Mouse (Mus musculus): ENCODE data around the gene Gm20547. TPM values are rescaled to one million over a fixed set of nuclear protein-coding genes. Genes with fewer than 3 reads are reported as not detected.
"Not testable (repeated sequence)": the region's sequence is repeated elsewhere in the genome, so short reads cannot be mapped to it uniquely, and the experiment has no call there.

The Gm20547 gene
- 0.04 TPM in 1 of 2 replicates, not detected in the other for polyA plus RNA-seq (2012; rRNA removed)

- no peak for DNase-seq (ENCODE audit: low spot score)
These were observed at the start of gene Gm20547 for GRCm38 (mm10) chr17:34881683-34882310. TSS of gene Gm20547 (minus strand) at chr17:34882042.

DNA sequence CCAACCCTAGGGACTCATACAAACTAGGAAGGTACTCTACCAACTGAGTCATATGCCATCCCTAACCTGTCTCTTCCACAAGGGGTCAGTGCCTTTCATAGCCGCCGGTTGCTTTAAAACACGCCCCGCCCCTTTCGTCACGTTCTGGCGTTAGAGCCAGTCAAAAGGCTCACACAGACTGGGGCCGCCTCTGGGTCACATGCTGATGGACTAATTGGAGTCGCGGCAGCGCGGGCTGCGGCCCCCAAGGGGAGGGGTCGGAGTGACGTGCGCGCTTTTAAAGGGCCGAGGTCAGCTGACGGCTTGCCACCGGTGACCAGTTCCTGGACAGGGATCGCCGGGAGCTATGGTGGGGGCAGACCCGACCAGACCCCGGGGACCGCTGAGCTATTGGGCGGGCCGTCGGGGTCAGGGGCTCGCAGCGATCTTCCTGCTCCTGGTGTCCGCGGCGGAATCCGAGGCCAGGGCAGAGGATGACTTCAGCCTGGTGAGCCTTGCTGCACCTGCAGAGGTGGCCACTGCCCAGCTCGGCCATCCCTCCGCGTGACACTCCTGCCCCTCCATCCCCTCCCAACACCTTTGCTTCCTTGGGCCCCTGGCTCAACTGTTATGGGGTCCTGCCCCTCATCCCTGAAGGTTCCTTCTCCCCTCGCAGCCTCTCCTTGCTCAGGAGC lies 49.4 kb upstream of the Gm20547 start, which contains the start of gene Neu1:
Gene Neu1, plus strand, starts transcription at position 193 of the 674 bp plus-strand sequence.
- DNase-seq (ENCODE audit: low spot score) = peak; percentile 86

- no peak for DNase-seq (ENCODE audit: low spot score)
These were observed 47.0 kb upstream of the Gm20547 start for GRCm38 (mm10) chr17:34928841-34929240.

- DNase-seq (ENCODE audit: low spot score) = no peak
These were observed 45.6 kb upstream of the Gm20547 start for GRCm38 (mm10) chr17:34927306-34928019.

GRCm38 (mm10) chr17:34924258-34924657 lies 42.4 kb upstream of the Gm20547 start:
- DNase-seq (ENCODE audit: low spot score) = no peak

DNA sequence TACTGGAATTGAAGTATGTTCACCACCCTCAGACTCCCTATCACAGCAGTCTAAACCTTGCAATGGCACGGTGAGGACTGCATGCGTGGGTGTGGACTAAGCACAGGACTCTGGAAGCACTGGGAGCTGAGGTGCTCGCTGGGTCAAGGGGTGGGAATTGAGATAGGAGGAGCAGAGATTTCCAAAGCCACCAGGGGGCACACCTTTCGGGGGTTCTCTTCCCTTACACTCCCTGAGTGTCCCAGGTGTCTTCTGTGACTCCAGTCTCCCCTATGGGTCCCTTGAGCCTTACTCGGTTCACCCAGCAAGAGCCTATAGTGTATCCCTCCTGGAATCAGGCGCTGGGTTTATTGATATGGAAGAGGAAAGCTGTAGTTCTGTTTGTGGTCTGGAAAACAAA lies 41.1 kb upstream of the Gm20547 start:
- no peak for DNase-seq (ENCODE audit: low spot score)

DNA sequence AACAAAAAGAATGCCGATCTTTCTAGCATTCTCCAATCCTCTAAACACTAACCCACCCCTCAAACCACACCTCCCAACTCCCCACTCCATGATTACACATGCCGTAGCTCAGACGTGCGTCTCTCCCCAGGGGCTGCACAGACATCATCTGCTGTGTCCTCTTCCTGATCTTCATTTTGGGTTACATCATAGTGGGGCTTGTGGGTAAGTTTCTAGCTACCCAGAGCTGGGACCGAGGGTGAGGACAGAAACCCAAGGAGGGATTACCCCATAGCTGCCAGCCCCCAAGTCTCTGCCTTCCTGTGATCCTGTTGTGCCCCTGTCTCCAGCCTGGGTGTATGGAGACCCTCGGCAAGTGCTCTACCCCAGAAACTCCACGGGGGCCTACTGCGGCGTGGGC lies 35.3 kb upstream of the Gm20547 start:
- DNase-seq (ENCODE audit: low spot score) = no peak

GRCm38 (mm10) chr17:34916316-34916715 lies 34.5 kb upstream of the Gm20547 start:
- no peak for DNase-seq (ENCODE audit: low spot score)

DNA sequence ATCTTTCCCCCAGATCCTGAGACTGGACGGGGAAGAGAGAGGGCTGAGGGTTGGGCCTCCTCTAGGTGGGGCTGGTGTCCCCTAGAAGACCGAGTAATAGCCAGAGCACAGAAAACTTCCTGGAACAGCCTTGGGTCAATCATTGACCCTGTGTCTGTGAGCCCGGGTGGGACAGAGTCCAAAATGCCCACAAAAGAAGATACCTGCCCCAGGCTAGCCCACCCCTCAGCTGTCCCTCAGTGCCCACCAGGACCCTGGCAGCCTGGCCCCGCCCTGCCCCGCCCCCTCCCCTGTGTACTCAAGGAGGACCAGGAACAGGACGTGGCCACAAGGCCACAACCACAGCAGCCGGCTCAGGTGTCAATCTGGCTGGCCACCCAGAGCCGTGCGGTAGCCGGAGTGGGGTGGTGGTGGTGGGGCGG lies 33.6 kb upstream of the Gm20547 start:
- no peak for DNase-seq (ENCODE audit: low spot score)

GRCm38 (mm10) chr17:34913930-34914665 lies 32.3 kb upstream of the Gm20547 start, which contains the start of gene Slc44a4:
TSS of gene Slc44a4 (plus strand) at chr17:34914466.
- DNase-seq (ENCODE audit: low spot score) = no peak

DNA sequence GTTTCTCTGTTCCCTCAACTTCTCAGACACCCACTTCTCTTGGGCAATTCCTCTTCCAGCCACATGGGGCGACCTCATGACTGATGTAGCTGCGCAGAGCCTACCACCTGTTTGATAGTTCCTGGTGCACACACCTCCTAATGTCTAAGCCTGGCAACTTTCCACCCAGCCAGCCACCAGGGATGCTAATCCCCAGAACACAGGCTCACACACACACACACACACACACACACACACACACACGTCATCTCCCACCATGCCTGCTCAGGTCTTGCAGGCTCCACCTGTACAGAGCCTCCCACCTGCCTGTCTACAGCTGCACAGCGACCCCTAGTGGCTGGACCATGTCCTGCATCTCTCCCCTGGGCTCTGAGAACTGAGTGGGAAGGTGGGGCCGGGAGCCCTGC lies 30.1 kb upstream of the Gm20547 start:
- DNase-seq (ENCODE audit: low spot score) = peak; percentile 75

- DNase-seq (ENCODE audit: low spot score) = no peak
These were observed 29.1 kb upstream of the Gm20547 start for GRCm38 (mm10) chr17:34910982-34911381.

DNA sequence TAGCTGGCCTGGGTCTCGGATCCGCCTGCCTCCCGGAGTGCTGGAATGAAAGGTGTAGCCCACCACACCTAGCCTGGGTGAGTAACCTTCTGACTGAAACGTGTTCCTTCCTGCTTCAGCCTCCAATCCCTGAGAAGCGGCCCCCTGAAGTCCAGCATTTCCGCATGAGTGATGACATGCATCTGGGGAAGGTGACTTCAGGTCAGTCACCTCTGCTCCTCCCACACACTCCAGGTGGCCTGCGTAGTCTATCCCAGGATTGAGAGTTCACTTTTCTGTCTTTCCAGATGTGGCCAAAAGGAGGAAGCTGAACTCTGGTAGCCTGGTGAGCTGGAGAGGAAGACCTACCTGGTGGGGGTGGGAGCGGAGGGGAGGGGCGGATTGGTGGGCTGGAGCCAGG lies 21.1 kb upstream of the Gm20547 start:
- DNase-seq (ENCODE audit: low spot score) = no peak

GRCm38 (mm10) chr17:34901948-34902347 lies 20.1 kb upstream of the Gm20547 start:
- DNase-seq (ENCODE audit: low spot score) = not testable (repeated sequence)

GRCm38 (mm10) chr17:34900826-34901225 lies 19.0 kb upstream of the Gm20547 start:
- not testable (repeated sequence) for DNase-seq (ENCODE audit: low spot score)

DNA sequence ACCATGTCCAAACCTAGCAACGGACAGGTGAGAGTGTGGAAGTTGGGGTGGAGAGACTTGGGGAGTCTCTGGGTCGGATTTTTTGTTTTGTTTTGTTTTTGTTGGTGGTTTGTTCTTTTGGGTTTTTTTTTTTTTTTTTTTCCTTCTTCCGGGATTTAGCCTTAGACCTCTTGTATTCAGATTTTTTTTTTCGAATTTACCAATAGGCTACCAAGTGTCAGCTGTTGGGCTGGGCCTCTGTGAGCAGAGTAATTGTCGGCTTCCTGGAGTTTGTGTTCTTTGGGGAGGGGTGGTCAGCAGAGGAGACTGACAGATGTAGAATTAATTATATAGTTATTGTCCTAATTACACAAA lies 18.0 kb upstream of the Gm20547 start:
- DNase-seq (ENCODE audit: low spot score) = no peak

DNA sequence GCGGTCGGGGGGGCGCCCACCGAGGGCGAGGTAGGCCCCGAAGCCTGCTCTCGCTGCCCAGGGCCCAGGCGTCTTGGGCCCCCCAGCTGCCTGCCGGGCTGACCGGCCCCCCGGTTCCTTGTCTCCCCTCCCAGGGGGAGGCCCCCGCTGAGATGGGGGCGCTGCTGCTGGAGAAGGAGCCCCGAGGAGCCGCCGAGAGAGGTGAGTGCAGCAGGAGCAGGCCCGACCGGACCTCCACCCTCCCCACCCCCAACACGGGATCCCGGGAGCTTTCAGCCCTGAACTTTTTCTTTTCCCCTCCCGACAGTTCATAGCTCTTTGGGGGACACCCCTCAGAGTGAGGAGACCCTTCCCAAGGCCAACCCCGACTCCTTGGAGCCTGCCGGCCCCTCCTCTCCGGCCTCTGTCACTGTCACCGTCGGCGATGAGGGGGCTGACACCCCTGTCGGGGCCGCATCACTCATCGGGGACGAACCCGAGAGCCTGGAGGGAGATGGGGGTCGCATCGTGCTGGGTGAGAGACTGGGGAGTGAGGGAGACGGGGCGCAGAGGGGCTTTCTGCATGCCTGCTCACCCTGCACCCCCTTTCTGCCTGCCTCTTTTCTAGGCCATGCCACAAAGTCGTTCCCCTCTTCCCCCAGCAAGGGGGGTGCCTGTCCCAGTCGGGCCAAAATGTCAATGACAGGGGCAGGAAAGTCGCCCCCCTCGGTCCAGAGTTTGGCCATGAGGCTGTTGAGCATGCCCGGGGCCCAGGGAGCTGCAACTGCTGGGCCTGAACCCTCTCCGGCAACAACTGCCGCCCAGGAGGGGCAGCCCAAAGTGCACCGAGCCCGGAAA lies 17.4 kb upstream of the Gm20547 start:
- peak; percentile 64 for DNase-seq (ENCODE audit: low spot score)

- no peak for DNase-seq (ENCODE audit: low spot score)
These were observed 16.8 kb upstream of the Gm20547 start for GRCm38 (mm10) chr17:34898706-34899052.

GRCm38 (mm10) chr17:34898160-34898586 lies 16.3 kb upstream of the Gm20547 start, which contains the start of the genes C2 and Ehmt2:
TSS of gene C2 (minus strand) at chr17:34898265.
TSS of gene Ehmt2 (plus strand) at chr17:34898469.
- DNase-seq (ENCODE audit: low spot score) = peak; percentile 81

DNA sequence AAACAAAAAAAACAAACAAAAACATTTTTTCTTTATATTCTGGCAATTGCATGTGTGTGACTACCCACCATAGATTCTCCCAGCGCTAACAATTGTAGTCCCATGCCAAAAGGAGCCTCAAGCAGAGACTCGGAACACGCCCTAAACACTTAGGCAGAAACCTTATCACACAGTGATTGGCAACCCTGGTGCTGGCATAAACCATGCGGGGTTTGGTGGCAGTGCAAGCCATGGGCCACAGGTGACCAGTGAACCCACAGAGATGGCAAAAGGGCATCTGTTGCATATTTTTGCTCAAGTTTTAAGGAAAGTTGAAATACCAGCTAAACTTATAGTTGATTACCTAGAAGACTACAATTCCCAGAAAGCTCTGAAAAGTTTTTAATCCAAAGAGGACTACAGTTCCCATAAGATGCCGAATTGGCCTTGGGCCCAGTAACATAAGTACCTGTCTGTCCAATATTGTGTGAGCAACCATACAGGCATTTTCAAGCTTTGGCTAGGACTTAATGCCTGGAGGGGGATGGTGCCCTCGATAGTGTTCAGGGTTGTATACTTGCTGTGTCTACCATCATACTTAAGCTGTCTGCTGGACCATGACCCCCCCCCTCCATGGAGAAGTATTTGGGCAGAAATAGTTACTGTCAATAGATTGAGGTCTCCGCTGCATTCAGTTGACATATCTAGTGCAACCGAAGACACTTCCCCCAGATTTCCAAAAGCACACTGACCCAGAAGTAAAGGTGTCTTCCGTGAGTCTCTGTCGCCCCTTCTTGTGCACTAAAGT lies 15.7 kb upstream of the Gm20547 start:
- DNase-seq (ENCODE audit: low spot score) = no peak

Measured in urinary bladder, adult 2 months (tissue).